Mouse (Mus musculus) CD4-positive naive resting alpha-beta T cell, adult 57 days (primary cell): ENCODE results near the gene Mst1. TPM values are rescaled to one million over a fixed set of nuclear protein-coding genes. Genes with fewer than 3 reads are reported as not detected.

Source experiments
- total RNA-seq: library from RNA; stranded (reverse); gene quantifications from one replicate; pipeline ENCODE4 v1.2.4, GENCODE M21; 2023

The Mst1 gene
- total RNA-seq: 0.71 TPM

GRCm38 (mm10) chr9:108080168-108080567 is at the start of gene Mst1:
Gene Mst1, plus strand, starts transcription at chr9:108080436.

GRCm38 (mm10) chr9:108049016-108049455 is 31.2 kb upstream of the Mst1 start, which contains the start of gene Gmppb:
Gene Gmppb, plus strand, starts transcription at chr9:108049242.

GRCm38 (mm10) chr9:108052885-108053664 is 27.2 kb upstream of the Mst1 start, which contains the start of gene Amigo3:
Gene Amigo3, plus strand, starts transcription at chr9:108053159.

GRCm38 (mm10) chr9:108082988-108083431 is 2.8 kb downstream of the Mst1 start, which contains the start of gene Rnf123:
Gene Rnf123, minus strand, starts transcription at chr9:108083346.

GRCm38 (mm10) chr9:108094184-108094941 is 14.1 kb downstream of the Mst1 start, which contains the start of gene Apeh:
Gene Apeh, minus strand, starts transcription at chr9:108094606.

Other genes starting within 250 kb of the Mst1 start
- 139 TPM for gene Rbm6, start 207.2 kb upstream of the Mst1 start, total RNA-seq
- gene Mon1a, start 192.3 kb upstream of the Mst1 start, total RNA-seq: 18.6 TPM
- 0.24 TPM for gene Mst1r, start 173.6 kb upstream of the Mst1 start, total RNA-seq
- not detected for gene Actl11, start 152.0 kb upstream of the Mst1 start, total RNA-seq
- not detected for gene Camkv, start 144.8 kb upstream of the Mst1 start, total RNA-seq
- 8.8 TPM for gene Traip, start 130.3 kb upstream of the Mst1 start, total RNA-seq
- 186 TPM for gene Uba7, start 104.9 kb upstream of the Mst1 start, total RNA-seq
- gene Gm20661, start 97.4 kb upstream of the Mst1 start, total RNA-seq: 0.89 TPM
- 2.2 TPM for gene Inka1, start 94.6 kb upstream of the Mst1 start, total RNA-seq
- 3.0 TPM for gene Cdhr4, start 87.9 kb upstream of the Mst1 start, total RNA-seq
- gene Gm20662, start 84.1 kb upstream of the Mst1 start, total RNA-seq: not detected
- gene Ip6k1, start 77.9 kb upstream of the Mst1 start, total RNA-seq: 143 TPM
- 23.9 TPM for gene Gmppb, start 31.2 kb upstream of the Mst1 start, total RNA-seq
- gene Amigo3, start 27.3 kb upstream of the Mst1 start, total RNA-seq: 6.9 TPM
- 168 TPM for gene Rnf123, start 2.9 kb downstream of the Mst1 start, total RNA-seq
- 110 TPM for gene Apeh, start 14.2 kb downstream of the Mst1 start, total RNA-seq
- 1.1 TPM for gene Bsn, start 109.9 kb downstream of the Mst1 start, total RNA-seq
- gene Dag1, start 183.5 kb downstream of the Mst1 start, total RNA-seq: 28.7 TPM
- 4.9 TPM for gene Nicn1, start 210.0 kb downstream of the Mst1 start, total RNA-seq
- gene Amt, start 216.4 kb downstream of the Mst1 start, total RNA-seq: 1.7 TPM
- gene Rhoa, start 225.7 kb downstream of the Mst1 start, total RNA-seq: 361 TPM
- gene Tcta, start 225.7 kb downstream of the Mst1 start, total RNA-seq: 9.9 TPM